Mouse (Mus musculus) gastrocnemius, postnatal 36 days (tissue): ENCODE data around the gene Syn3. TPM values are rescaled to one million over a fixed set of nuclear protein-coding genes. Genes with fewer than 3 reads are reported as not detected.
"Not testable (repeated sequence)": the region's sequence is repeated elsewhere in the genome, so short reads cannot be mapped to it uniquely, and the experiment has no call there.

Experiments
- DNase-seq, 2 experiments: peaks; one replicate each; pipeline ENCODE4 v3.0.0; 2022
- intact Hi-C: fragments of 180-260 bp; cut with DNase I; formaldehyde crosslinking; loops from one replicate; pipeline ENCODE4 v1.15.1; 2025
- total RNA-seq, 2 experiments: library from RNA; stranded (reverse); gene quantifications; 2 replicates each; pipeline ENCODE4 v1.2.3; 2021

Syn3 gene
- total RNA-seq, 2 experiments from 2014 or later: 0.15 to 0.28 TPM

DNA sequence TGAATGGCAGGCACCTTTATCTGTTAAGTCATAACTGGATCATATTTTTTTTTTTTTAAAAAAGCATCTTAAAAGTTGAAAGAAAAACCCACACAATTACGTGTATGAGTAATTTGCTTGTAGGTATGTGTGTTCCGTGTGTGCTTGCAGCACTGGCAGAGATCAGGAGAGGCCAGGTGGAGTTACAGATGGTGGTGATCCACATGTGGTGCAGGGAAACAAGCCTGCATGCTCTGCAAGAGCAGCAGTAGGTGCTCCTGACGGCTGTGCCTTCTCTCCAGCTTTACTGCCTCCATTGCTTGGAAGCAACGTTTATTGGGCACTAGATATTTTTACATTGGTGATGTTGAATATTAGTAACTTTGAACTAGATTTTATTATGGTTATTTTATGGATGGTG is 455.0 kb downstream of the Syn3 start:
- DNase-seq: no peak
- intact Hi-C loops: no loop called here

DNA sequence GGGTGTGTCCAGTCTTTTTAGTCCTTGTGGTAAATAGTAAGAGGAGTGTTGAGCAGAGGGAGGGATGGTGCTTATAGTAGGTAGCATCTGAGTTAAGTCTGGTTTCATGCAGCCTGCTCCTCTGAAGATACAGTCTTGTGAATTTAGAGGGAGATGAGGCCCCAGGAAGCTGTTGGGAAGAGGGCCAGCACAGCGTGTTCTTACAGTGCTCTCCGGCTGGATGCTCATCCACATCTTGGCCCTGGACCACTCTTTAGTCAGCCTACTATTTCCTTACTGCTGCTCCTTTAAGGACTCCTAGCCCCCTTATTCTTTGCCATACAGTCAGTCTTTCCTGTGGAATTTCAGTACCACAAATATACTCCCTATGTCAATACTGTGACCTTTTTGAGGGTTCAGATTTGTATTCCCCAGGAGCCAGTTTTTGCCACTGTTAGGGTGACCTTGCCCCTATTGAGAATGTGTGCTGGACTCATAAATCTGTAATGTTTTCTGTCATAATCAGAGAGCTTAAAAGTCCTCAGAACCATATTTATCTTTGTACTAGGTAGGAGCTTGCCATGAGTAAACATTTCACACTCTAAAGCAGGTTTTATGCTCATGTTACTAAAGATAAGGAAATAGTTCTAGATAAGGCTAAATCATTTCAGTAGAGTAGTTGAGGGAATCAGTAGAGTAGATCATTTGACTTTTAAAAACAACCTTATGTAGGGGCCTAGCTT is 464.5 kb downstream of the Syn3 start:
- intact Hi-C loops: no loop called here
- DNase-seq: no peak

DNA sequence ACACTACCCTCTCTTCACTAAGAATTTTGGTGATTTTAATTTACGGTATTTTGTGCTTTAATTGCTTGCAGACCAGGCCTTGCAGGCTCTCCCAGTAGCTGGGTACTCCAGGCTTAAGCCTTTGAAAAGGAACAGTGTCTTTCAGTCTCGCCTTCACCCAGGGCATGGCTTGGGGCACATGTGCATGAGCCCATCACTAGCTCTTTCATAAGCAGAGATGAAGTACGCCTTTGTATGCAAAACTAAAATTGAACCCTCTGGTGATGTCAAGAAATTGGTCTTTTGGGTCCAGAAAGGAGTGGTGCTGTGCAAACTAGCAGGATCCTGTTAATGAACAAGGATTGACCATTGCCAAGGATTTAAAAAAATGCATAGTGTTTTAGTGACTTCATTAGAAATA is 466.2 kb downstream of the Syn3 start:
- intact Hi-C loops: no loop called here

DNA sequence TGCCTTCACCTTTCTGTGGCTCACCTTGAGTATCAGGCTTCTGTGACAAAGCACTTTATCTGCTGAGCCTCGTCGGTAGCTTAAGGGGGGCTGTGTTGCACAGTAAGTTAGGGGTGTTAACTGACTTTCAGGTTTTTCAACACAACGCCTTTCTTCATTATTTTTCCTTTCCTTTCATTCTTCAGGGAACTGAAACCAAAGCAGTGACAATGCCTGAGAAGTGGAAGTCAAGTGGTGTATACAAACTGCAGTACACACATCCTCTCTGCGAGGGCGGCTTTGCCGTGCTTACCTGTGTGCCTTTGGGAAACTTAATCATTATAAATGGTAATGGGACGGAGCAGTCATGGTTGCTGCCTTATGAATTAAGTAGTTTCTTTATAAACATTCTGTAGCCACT is 468.0 kb downstream of the Syn3 start:
- DNase-seq: no peak
- intact Hi-C loops: no loop called here

More for the DNA sequence above, 466.2 kb downstream of the Syn3 start:
- no peak for DNase-seq

DNA sequence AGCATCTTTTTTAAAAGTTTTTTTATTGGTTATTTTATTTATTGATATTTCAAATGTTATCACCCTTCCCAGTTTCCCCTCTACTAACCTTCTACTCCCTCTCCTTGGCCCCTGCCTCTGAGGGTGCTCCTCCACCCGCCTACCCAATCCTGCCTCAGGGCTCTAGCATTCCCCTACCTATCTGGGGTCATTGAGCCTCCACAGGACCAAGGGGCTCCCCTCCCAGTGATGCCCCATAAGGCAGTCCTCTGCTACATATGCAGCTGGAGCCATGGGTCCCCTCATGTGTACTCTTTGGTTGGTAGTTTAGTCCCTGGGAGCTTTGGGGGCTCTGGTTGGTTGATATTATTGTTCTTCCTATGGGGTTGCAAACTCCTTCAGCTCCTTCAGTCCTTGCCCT is 471.9 kb downstream of the Syn3 start:
- DNase-seq, intact Hi-C loops: not testable (repeated sequence)

DNA sequence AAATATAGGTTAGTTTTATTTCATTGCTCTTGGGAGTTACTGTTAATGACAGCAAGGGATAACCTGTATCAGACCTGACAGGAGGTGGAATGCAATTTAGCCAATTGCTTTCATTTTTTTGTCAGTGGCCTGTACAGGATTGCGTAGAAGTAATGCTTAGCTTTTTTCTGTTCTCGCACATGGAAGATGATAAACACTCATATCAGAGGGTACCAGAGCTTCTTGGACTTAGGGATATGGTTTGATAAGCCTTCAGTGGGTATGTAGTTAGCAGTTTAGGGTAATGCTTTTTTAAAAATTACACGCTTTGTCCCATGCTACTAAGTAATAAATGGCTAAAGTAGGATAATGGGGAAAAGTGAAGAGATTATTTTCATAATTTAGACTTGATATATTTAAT is 472.3 kb downstream of the Syn3 start:
- intact Hi-C loops: no loop called here
- no peak for DNase-seq

DNA sequence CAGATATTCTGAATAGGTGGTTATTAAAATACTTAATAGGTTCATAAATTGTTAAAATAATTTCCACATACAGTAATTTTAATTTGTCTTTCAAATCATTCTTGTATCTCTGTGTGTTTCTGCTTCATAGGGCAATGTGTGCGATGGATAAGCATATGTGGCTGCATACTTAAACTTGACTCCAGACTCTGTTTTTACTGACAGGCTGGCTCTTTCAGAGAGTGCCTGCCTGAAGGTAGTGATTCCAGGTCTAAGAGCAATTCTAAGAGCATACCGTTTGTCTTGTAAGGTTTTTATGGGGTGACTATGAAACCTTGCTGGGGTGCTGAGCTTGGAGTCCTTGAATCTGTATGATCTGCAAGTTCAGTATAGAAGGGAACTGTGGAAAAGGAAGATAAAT is 472.8 kb downstream of the Syn3 start:
- intact Hi-C loops: no loop called here
- no peak for DNase-seq

DNA sequence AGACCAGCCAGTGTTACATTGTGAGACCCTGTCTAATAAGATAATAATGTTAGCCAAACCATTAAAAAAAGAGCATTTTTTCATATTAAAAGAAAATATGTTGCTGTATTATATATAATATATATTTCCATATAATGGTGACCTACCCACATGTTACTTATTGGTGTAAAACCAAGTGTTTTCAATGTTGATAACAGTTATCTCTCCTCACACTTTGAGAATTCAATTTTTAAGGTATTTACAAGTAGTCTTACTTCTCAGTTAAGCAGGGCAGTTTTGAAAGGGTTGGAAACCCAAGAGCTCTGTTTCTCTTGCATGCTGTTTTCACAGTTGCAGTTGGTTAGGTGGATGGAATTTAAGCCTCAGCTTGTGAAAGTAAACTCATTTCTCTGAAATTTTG is 475.5 kb downstream of the Syn3 start:
- intact Hi-C loops: loop anchor here (5.0 kb wide), 1 partner anchor 439 kb away; no protein-coding TSS in a partner anchor
- no peak for DNase-seq

DNA sequence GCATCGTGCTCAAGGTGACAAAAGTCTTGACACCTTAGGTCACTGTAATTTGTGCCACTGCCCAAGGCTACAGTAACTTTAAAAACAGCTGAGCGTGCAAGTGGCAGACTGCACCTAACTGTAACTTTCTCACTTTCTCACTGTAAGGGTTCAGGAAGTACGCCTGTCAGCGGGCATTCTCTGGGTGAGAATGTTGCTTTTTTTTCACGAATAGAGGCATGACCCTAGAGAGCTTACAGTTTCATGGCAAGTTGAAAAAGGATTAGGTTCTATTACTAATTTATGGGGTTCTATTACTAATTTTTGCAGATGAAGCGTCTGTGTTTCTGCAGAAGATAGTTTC is 476.3 kb downstream of the Syn3 start:
- intact Hi-C loops: loop anchor here (5.0 kb wide), 1 partner anchor 440 kb away; no protein-coding TSS in a partner anchor

DNA sequence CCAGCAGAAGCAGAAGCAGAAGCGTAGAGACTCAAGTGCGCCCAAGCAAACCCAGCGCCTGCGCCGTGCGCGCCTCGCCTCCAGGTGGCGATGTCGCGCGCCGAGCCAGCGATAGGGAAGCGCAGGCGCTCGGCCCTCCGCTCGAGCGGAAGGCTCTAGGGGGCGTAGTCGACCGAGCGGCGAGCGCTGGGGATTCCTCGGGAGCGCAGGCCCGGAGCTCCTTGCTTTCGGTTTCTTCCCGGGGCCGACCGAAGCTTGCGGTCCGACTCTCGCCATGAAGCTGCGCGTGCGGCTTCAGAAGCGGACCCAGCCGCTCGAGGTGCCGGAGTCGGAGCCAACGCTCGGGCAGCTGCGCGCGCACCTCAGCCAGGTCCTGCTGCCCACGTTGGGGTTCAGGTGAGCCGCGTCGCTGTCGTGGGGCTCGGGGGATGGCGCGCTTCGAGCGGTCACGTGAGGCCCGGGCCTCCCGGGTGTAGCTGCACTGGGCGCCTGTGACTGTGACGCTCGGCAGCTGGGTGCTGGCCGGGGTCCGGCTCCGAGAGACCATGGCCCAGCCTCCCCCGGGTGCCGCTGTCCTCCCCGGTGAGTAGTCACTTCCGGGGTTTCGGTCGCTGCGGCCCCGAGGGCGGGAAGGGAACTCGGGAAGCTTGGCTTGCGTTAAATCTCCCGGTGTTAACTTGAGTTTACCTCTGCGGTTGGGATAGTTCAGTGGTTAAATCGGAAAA is 476.8 kb downstream of the Syn3 start, which contains the start of gene Fbxo7:
Fbxo7 (plus strand) TSS at position 224 of the 725 bp plus-strand sequence.
- intact Hi-C loops: loop anchor here (5.0 kb wide), 1 partner anchor 440 kb away; no protein-coding TSS in a partner anchor
- DNase-seq: peak; percentile 77 to 89

More for the DNA sequence above, 476.3 kb downstream of the Syn3 start:
- DNase-seq: no peak

DNA sequence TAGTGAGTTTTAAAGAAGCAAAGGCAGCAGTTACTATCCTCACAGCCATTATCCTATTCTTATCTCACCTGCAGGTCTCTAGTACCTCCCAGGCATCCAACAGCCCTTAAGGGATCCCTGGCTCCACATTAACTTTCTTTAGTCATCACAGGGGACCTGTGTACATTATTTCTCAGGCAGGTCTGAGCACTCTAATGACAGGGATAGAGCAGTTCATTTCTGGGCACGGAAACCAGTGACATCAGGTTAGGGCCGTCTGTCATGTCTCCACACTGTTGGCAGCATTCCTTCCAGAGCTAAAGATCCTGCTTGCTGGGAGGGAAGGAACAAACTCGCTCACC is 477.3 kb downstream of the Syn3 start:
- intact Hi-C loops: loop anchor here (5.0 kb wide), 1 partner anchor 441 kb away; no protein-coding TSS in a partner anchor
- no peak for DNase-seq

DNA sequence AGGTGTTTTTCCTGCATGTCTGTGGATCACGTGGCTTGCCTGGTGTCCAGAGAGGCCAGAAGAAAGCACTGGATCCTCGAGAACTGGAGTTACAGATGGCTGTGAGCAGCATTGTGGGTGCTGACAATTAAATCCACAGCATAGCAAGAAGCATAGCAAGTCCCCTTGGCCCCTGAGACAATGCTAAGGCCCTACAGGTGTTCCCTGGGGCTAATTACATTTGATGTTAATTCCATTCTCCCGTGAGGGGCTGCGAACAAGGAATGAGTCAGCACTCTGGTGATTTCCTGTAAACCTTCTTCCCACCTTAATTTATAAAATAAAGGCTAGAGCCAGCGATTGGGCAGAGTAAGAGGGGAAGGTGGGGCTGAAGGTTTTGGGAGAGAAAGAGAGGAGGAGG is 479.9 kb downstream of the Syn3 start:
- intact Hi-C loops: no loop called here
- no peak for DNase-seq

DNA sequence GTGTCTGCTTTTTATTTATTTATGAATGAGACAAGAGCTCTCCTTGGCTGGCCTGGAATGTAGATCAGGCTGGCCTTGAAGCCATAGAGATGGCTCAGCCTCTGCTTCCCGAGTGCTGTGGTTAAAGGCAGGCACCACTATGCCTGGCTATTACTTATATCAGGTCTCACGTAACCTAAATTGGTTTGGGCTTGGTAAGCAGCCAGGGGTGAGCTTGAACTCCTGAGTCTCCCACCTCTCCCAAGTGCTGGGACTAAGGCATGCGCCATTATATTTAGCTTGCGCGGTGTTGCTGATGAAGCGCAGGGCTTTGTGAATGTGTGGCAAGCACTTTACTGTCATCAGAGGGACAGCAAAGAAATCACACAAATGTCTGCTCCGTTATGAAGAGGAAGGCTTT is 480.9 kb downstream of the Syn3 start:
- intact Hi-C loops: no loop called here
- DNase-seq: no peak

DNA sequence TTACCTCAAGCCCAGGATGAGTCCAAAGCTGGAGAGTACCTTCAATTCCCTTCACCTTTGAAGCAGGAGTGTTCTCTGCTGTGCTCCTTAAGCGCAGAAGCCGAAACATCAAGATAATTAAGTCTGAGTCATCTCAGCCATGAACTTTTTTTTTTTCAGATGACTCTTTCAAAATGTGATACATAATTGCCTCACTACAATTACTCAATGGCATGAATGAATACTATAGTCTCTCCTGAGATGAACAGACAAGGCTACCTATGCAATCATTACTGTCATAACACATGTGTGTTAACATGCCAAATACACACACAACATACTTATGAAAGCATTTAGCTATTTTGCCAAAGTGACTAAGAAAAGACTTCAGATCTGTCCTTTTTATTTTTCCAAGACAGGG is 486.9 kb downstream of the Syn3 start, which contains the start of gene Bpifc:
Bpifc (minus strand) TSS at position 115 of the 400 bp plus-strand sequence.
- intact Hi-C loops: no loop called here
- DNase-seq: no peak

DNA sequence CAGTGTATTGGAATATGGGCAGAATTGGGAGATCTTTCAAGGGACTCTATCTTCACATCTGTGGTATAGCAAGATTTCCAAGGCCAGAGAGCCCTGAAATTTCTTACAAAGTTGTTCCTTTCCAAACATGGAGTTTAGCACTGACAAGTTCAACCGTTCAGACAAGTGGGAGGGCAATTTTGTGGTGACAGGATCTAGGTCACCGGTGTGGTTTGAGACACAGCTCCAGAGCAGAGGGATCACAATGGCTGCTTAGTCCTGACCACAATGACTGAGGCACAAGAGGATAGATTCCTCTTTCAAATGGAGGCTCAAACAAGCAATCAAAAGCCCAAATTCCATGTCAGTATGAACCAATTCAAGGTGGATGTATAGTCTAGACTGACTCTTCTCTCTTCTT is 487.5 kb downstream of the Syn3 start:
- intact Hi-C loops: no loop called here
- DNase-seq: no peak

DNA sequence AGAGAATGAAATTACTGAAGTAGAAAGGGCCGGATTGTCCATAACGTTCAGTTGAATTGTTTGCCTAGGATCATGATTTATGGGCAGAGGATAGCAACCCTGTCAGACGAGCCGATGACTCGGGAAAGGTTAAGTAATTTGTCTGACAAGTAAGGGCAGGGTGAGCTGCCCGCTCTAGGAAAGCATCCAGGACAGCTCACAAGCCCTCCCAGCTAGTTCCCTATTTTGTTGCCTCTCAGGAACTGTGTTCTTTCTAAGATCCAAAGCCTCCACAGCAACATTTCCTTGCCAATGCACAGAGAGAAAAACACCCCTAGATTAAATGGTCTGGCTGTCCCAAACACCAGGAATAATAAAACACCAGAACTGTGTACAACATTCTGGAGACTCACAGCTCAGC is 488.1 kb downstream of the Syn3 start:
- intact Hi-C loops: no loop called here

DNA sequence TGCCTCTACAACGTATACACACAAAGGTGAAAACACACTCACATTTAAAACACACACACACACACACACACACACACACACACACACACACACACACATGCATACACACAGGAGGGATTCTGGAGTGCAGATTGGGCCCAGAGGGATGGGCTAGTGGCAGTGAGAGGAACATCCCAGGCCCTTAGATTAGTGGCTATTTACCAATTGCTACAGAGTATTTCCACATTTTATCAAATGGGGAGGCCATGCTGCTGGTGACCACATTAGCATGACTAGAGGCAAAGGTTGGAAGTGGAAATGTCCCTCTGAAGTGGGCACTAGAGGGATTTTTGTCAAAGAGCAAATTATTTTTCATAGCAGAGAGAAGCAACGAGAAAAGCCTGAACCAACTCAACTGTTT is 489.0 kb downstream of the Syn3 start:
- intact Hi-C loops: no loop called here
- DNase-seq: no peak

More for the DNA sequence above, 488.1 kb downstream of the Syn3 start:
- no peak for DNase-seq

DNA sequence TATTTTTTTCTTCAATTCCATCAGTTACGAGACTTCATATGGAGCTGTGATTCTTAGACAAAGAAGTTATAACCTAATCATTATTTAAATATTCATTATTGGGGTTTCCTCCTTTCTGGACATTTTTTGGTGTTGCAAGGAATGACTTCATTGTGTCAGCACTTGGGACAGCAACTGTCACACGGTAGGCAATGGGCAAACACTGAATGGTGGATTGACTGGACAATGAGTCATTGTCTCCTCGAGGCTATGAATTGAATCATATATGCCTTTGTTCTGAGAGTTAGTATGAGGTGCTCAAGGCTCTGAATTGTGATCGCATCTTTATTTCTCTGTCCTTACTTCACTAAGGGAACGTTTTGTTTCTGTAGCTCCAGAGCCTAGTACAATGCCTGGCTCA is 492.2 kb downstream of the Syn3 start:
- no peak for DNase-seq
- intact Hi-C loops: no loop called here
